Mouse (Mus musculus) heart, postnatal 0 days (tissue): Measurements from ENCODE around the gene Npas1.

ENCODE experiments used
- CTCF ChIP-seq: IDR thresholded peaks from 2 replicates; pipeline ENCODE4 v1.5.1; 2016; ENCODE audit warnings: antibody characterized with exemption, control low read depth, low read depth
- EP300 ChIP-seq: IDR thresholded peaks from 2 replicates; pipeline ENCODE4 v1.6.1; 2016; ENCODE audit warnings: antibody characterized with exemption, low read depth

DNA sequence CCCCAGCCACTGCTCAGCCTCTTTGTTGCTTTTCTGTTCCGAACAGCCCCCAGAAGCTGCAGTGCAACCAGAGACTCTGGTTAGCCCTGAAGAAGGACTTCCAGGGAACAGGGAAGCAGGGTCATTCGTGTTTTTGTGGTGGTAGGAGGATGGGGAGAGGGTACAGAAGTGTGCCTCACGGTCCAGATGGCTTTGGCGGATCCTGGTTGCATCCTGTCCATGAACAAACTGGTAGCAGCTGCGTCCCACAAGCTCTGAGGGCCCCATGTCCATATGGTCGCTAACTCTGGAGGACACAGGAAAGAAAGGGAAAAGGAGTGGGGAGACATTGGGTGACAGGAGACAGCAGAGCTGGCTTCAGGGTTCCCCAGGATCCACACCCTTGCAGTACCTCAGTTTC, 16.4 kb downstream of the Npas1 start:
- no peak for TF ChIP-seq CTCF
- TF ChIP-seq EP300, result no peak
